Mouse (Mus musculus) myocyte (in vitro differentiated cells): ENCODE results near the gene Shisa3. TPM values are rescaled to one million over a fixed set of nuclear protein-coding genes. Genes with fewer than 3 reads are reported as not detected.

ENCODE experiments used
- H3K27me3 ChIP-seq: one replicate; pipeline ENCODE4 v1.6.1; 2011; ENCODE audit not compliant: control insufficient read depth, insufficient read depth, insufficient read length
- H3K36me3 ChIP-seq: one replicate; pipeline ENCODE4 v1.6.1; 2011; ENCODE audit not compliant: control insufficient read depth, insufficient read depth
- H3K4me2 ChIP-seq: one replicate; pipeline ENCODE4 v1.6.1; 2011; ENCODE audit warnings: low read depth, control low read depth
- H3K4me3 ChIP-seq: one replicate; pipeline ENCODE4 v1.5.1; 2011; ENCODE audit warnings: mild to moderate bottlenecking, control low read depth, moderate library complexity
- H3K79me2 ChIP-seq: one replicate; pipeline ENCODE4 v1.6.1; 2011; ENCODE audit not compliant: control insufficient read depth, insufficient read depth
- H3ac ChIP-seq: one replicate; pipeline ENCODE4 v1.6.1; 2011; ENCODE audit not compliant: control insufficient read depth, insufficient read length
- CEBPB ChIP-seq: IDR thresholded peaks from 2 replicates; pipeline ENCODE4 v1.6.1; 2011; ENCODE audit warnings: mild to moderate bottlenecking, moderate library complexity; ENCODE audit not compliant: poor library complexity, insufficient read depth, severe bottlenecking
- E2F4 ChIP-seq: IDR thresholded peaks from one replicate; pipeline ENCODE4 v1.6.1; 2011; ENCODE audit warnings: mild to moderate bottlenecking, control low read depth, moderate library complexity; ENCODE audit not compliant: insufficient read depth
- MAX ChIP-seq: IDR thresholded peaks from one replicate; pipeline ENCODE4 v1.6.1; 2011; ENCODE audit warnings: low read depth, mild to moderate bottlenecking, control low read depth
- MYOD1 ChIP-seq, 3 experiments: IDR thresholded peaks; one replicate each; pipeline ENCODE4 v1.6.1; 2011; ENCODE audit warnings: control low read depth in 2 of 3, low read depth in 2 of 3, mild to moderate bottlenecking in 2 of 3, moderate library complexity in 1 of 3; ENCODE audit not compliant: insufficient read length in 2 of 3, control insufficient read depth in 1 of 3
- MYOG ChIP-seq, 3 experiments: IDR thresholded peaks; one replicate each; pipeline ENCODE4 v1.6.1; 2011; ENCODE audit warnings: control low read depth in 2 of 3, low read depth in 2 of 3, mild to moderate bottlenecking in 2 of 3; ENCODE audit not compliant: insufficient read length in 2 of 3, control insufficient read depth in 1 of 3, insufficient read depth in 1 of 3
- POLR2A ChIP-seq: IDR thresholded peaks from one replicate; pipeline ENCODE4 v1.6.1; 2011; ENCODE audit warnings: low read depth, mild to moderate bottlenecking, control low read depth, moderate library complexity; ENCODE audit not compliant: insufficient read length
- POLR2AphosphoS2 ChIP-seq: IDR thresholded peaks from one replicate; pipeline ENCODE4 v1.6.1; 2011; ENCODE audit warnings: low read depth, control low read depth; ENCODE audit not compliant: insufficient read length
- REST ChIP-seq: IDR thresholded peaks from one replicate; pipeline ENCODE4 v1.6.1; 2011; ENCODE audit warnings: mild to moderate bottlenecking, control low read depth, moderate library complexity; ENCODE audit not compliant: insufficient read depth, insufficient read length
- SRF ChIP-seq: IDR thresholded peaks from one replicate; pipeline ENCODE4 v1.6.1; 2011; ENCODE audit warnings: low read depth; ENCODE audit not compliant: control insufficient read depth, insufficient read length
- TCF12 ChIP-seq: IDR thresholded peaks from one replicate; pipeline ENCODE4 v1.6.1; 2011; ENCODE audit warnings: mild to moderate bottlenecking, control low read depth; ENCODE audit not compliant: poor library complexity, insufficient read depth, severe bottlenecking
- TCF3 ChIP-seq: IDR thresholded peaks from one replicate; pipeline ENCODE4 v1.6.1; 2011; ENCODE audit warnings: low read depth, control low read depth; ENCODE audit not compliant: insufficient read length
- polyA plus RNA-seq: library from polyadenylated mRNA; unstranded; fragments of >200 nt; fragmentation: generic; extraction: Trizol; gene quantifications from one replicate; pipeline ENCODE4 v1.2.1, GENCODE M21; 2012; ENCODE audit warnings: missing spikeins

Shisa3 gene
- polyA plus RNA-seq, 1 experiment: not detected

- Histone ChIP-seq H3ac (no peak overlapping the region), H3K4me2 (no peak overlapping the region), H3K4me3 (no peak overlapping the region), H3K79me2 (no peaks in the 10 kb centered on the region), H3K27me3 (no peaks in the 10 kb centered on the region), H3K36me3 (no peaks in the 10 kb centered on the region)
- no peak for TF ChIP-seq TCF3
- no peak for TF ChIP-seq MYOD1 (IDR thresholded peaks at IDR 0.05; ENCODE audit: control insufficient read depth in 1 of 3, insufficient read length in 2 of 3, low read depth in 2 of 3)
- no peak for TF ChIP-seq MYOG (IDR thresholded peaks at IDR 0.05; ENCODE audit: control insufficient read depth in 1 of 3, insufficient read depth in 1 of 3, insufficient read length in 2 of 3, low read depth in 2 of 3)
Observed at GRCm38 (mm10) chr5:67633138-67633782, 25.6 kb downstream of the Shisa3 start.

GRCm38 (mm10) chr5:67633831-67634268 is 26.2 kb downstream of the Shisa3 start:
- H3K27me3 ChIP-seq: no peaks in the 10 kb centered on the region
- H3K36me3 ChIP-seq: no peaks in the 10 kb centered on the region
- H3K4me2 ChIP-seq: no peak overlapping the region
- H3K79me2 ChIP-seq: no peaks in the 10 kb centered on the region
- TF ChIP-seq SRF: no peak
- TF ChIP-seq TCF12: no peak
- no peak for TF ChIP-seq TCF3
- TF ChIP-seq MYOG (IDR thresholded peaks at IDR 0.05; ENCODE audit: control insufficient read depth in 1 of 3, insufficient read depth in 1 of 3, insufficient read length in 2 of 3, low read depth in 2 of 3): no peak
- no peak overlapping the region for H3K4me3 ChIP-seq
- no peak overlapping the region for H3ac ChIP-seq

- TF ChIP-seq TCF3: no peak
- TF ChIP-seq SRF: no peak
- no peak for TF ChIP-seq REST
- H3K79me2 ChIP-seq: no peaks in the 10 kb centered on the region
- H3ac ChIP-seq: no peak overlapping the region
- no peaks in the 10 kb centered on the region for H3K27me3 ChIP-seq
- no peak overlapping the region for H3K4me3 ChIP-seq
- no peaks in the 10 kb centered on the region for H3K36me3 ChIP-seq
- no peak overlapping the region for H3K4me2 ChIP-seq
Observed at GRCm38 (mm10) chr5:67634339-67634738, 26.7 kb downstream of the Shisa3 start.

- Histone ChIP-seq H3K4me3 (no peak overlapping the region), H3K4me2 (no peak overlapping the region), H3K79me2 (no peaks in the 10 kb centered on the region), H3ac (no peak overlapping the region), H3K27me3 (no peaks in the 10 kb centered on the region), H3K36me3 (no peaks in the 10 kb centered on the region)
- TF ChIP-seq REST (no peak), POLR2A (no peak), TCF12 (no peak), MAX (no peak), MYOG (IDR thresholded peaks at IDR 0.05; ENCODE audit: control insufficient read depth in 1 of 3, insufficient read depth in 1 of 3, insufficient read length in 2 of 3, low read depth in 2 of 3) (no peak), CEBPB (no peak), POLR2AphosphoS2 (no peak), SRF (no peak), TCF3 (no peak), MYOD1 (IDR thresholded peaks at IDR 0.05; ENCODE audit: control insufficient read depth in 1 of 3, insufficient read length in 2 of 3, low read depth in 2 of 3) (no peak), E2F4 (no peak)
Observed at GRCm38 (mm10) chr5:67640596-67641312, 33.1 kb downstream of the Shisa3 start.

GRCm38 (mm10) chr5:67641406-67642120 is 33.9 kb downstream of the Shisa3 start:
- H3K4me2 ChIP-seq: no peak overlapping the region
- no peak for TF ChIP-seq MYOG (IDR thresholded peaks at IDR 0.05; ENCODE audit: control insufficient read depth in 1 of 3, insufficient read depth in 1 of 3, insufficient read length in 2 of 3, low read depth in 2 of 3)
- no peak for TF ChIP-seq TCF3
- no peak for TF ChIP-seq POLR2AphosphoS2
- no peaks in the 10 kb centered on the region for H3K27me3 ChIP-seq
- no peaks in the 10 kb centered on the region for H3K79me2 ChIP-seq
- no peak overlapping the region for H3K4me3 ChIP-seq
- no peak overlapping the region for H3ac ChIP-seq
- H3K36me3 ChIP-seq: no peaks in the 10 kb centered on the region
